Mouse (Mus musculus) adrenal gland, adult (tissue): ENCODE results near the gene Ankrd42.
A peak's percentile ranks its signal among the peaks of the same experiment; 100 is the strongest.

Experiments
- DNase-seq, 2 experiments: peaks; one replicate each; pipeline ENCODE4 v3.0.0; 2022 to 2023; ENCODE audit warnings: low spot score in 1 of 2; ENCODE audit not compliant: inconsistent age in 2 of 2

Ankrd42 gene

DNA sequence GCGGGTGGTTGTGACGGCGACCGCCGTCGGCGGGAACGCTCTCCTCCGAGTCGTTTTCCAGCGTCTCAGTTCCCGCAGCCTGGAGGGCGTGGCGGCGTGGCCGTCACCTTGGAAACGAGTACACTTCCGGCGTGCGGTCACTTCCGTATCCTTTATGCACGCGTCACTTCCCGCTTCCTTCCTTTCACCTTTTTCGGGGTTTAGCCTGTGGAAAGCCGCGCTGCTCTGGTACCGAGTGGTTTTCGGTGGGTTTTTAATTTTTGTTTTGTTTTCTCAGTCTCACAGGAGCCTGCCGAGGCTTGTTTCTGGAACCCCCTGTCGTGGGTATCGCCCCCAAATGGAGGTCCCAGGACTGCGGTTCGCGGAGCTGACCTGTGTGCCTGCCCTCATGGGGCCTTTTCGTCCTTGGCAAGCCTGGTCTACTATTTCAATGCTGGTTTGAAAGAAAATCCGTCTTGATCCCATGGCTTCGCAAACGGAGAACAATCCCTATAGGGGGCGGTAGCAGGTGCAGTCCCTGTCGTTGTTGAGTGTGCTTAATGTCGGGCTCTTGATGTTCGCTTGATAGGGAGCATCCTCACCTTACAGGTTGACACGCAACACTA lies at the start of gene Ankrd42:
Ankrd42 (minus strand) TSS at position 122 of the 605 bp plus-strand sequence.
- peak; percentile 92 to 98 for DNase-seq

DNA sequence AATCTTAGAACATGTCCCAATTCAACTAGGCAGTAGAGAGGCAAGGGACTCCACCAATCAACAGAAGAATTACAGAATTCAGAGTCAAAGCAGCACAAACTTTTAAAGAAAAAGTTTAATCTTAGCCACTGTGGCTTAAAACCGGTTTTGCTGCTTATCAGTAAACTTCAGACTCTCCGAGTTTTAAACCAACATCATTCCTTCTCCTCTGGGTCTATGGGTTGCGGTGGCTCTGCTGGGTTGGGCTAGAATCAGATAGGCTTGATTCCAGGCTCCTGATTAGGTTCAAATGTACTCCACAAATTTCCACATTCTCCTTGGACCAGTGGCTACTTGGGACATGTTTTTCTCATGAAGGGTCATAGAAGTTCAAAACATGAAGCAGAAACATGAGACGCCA lies 40.4 kb upstream of the Ankrd42 start:
- DNase-seq, result no peak

DNA sequence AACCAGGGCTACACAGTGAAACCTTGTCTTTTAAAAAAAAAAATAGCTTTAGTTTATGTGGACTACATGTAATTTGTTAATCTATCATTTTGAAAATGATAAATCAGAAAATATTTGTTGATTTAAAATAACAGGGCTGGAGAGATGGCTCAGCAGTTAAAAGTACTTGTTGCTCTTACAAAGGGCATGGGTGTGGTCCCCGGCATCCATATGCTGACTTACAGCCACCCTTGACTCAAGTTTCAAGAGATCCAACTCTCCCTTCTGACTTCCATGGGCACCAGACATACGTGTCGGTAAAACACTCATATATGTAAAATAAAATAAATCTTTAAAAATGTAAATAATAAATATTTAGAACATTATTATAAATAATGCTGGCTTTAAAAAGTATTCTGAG lies 38.2 kb upstream of the Ankrd42 start:
- DNase-seq, result no peak

DNA sequence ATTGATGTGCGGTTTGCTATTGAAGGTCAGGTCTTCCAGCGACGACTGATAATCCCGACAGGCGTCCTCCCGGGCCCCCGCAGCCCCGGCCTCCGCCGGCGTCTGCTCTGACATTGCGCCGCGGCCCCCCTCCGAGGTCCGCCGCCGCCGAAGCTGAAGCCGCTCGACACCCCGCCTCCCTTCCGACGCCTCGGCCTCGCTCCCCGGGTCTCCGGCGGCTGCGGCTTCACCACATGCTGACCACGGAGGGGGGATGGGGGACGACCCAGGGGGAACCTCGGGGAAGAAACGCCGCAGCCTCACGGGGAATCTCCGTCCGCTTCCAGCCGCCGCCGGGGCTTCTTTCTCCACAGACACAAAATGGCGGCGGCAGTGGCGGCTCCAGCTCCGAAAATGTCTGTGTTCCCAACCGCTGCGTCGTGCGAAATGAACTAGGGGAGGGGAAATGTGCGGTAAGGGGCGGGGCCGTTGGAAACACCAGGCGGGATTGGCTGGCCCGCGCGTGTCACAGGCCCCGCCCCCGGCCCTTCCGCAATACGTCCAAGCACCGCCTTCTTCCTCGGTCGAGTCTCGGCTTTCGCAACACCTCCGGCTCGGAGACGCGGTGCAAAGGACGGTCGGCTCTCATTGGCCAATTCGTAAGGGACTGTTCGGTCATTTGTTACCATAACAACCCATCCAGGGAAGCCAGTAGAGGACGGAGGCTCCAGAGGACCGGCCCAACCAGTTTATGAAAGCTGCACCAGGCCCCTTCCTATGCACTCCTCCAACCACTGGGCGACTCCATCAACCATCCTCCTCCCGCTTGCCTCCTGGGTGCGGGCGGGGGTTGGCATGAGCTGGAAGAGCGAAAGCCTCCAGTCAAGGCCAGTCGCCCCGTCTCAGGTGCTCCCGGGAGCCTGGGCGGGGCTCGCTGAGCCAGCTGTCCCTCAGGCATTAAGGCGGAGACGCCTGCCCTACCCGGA lies 32.8 kb upstream of the Ankrd42 start, which contains the start of gene Pcf11:
Pcf11 (minus strand) TSS at position 428 of the 965 bp plus-strand sequence.
- DNase-seq, result peak; percentile 97 to 99

DNA sequence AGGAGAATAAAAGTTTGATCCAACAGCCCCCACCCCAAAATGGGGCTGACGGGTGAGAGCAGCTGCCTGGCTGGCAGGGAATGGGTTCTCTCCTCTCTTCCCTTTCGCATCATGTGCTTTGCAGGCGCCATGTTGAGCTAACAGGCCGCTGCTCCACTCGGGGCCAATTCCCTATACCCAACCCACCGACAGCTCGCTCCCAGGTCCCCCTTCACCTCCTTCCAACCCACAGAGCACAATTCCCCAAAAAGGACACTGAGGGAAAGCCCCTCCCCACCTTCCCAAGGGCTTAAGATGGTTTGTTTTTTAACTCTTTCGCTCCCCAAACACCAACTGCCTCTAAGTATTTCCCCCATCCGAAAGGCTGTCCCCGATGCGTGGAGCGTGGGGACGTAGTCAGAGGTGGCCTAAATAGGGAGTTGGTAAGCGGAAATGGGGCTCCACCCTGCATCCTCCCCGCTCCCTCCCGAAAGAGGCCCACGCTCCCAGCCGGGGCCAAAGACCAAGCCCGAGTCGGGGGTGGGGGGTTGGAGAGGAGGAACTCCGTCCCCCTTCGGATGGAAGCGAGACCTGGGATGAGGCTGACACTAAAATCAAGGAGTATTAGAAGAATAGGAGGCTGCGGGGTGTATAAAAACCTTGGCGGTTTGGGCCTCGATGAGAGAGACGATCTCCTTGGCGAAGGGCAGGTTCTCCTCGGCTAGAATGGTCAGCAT lies 32.0 kb upstream of the Ankrd42 start:
- peak; percentile 70 to 90 for DNase-seq

DNA sequence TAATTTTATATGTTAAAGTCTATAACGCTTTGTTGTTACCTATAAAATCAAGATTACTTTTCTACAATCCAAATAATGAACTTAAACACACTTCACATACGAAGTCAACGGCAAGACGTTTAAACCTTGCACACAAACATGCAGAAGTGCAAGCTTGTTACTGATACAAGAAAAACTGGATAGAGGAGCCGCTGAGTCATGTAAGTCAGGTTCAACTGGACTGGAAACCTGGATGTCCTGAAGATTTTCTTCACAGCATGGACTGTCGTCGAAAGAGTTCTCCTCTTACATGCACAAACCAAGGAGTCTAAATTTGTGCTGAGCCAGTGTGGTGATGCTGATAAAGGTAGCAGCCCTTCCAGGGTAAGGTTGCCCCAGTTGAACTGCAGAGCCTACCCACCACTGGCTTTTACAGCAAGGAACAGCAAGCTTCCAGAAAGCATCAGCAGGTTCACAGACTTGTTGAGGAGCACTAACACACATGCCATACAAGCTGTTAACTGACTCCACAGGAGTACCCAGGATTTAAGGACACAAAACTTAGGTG lies 29.4 kb upstream of the Ankrd42 start:
- peak in 1 of 2 experiments; percentile 53 for DNase-seq

DNA sequence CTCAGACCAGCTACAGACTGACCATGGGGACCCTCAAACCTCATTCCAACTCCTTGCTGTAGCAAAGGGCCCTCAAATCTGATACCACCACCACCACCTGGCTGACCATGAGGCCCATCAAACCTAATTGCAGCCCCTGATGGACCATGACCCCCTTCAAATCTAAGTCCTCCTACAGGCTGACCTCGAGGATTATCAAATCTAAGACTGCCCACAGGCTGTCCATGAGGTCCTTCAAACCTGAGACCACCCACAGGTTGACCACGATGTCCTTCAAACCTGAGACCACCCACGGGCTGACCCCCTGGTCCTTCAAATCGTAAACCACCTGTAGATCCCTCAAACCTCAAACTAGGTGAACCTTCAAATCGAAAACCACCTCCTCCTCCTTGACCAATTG lies 21.1 kb upstream of the Ankrd42 start:
- DNase-seq, result no peak

DNA sequence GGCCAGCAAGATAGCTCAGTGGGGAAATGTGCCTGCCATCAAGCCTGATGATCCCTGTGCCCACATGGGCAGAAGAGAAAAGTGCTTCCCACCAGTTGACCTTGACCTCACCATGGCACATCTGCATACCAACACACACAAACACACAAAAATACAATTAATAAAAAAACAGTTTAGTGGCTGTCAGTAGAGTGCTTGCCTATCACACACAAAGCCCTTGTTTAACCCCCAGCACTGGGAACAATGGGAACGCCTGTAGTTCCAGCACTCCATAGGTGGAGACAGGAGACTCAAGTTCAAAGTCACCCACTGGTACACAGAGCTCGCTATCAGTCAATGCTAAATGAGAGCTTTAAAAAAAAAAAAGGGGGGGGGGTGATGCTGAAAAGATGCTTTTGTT lies 19.4 kb upstream of the Ankrd42 start:
- DNase-seq, result no peak

DNA sequence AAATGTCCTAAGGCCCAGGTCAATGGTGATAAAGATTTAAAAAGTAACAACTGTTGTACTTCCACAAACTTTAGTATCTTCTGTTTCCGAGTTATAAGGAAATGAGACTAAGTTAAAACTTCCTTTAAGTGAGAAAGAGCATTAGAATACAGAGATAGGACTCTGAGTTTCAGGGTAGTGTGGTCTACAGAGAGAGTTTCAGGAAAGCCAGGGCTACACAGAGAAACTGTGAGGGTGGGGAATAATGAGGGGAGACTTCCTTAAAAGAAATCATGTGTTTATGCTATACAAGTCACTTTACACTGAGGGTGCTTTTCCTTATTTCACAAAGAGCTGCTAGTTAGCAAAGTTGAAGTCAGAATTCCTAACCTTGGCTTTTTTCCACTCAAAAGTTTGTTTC lies 16.4 kb upstream of the Ankrd42 start:
- no peak for DNase-seq

DNA sequence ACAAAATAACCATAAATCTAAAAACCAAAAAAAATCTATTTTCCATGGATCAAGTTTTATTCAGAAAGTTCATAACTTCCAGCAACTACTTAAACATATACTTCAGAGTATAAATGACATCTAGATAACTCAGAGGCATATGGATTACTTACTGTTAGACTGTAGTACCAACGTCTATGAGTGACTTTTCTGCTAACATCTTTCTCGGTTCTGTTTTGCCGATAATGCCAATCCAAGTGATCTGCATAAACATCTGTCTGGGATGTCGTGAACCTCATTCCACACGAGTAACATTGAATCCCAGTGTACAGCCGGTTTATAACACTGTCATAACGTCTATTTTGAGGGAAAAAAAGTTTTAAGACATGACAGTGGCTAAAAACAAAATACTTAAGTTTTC lies 10.8 kb upstream of the Ankrd42 start:
- no peak for DNase-seq

DNA sequence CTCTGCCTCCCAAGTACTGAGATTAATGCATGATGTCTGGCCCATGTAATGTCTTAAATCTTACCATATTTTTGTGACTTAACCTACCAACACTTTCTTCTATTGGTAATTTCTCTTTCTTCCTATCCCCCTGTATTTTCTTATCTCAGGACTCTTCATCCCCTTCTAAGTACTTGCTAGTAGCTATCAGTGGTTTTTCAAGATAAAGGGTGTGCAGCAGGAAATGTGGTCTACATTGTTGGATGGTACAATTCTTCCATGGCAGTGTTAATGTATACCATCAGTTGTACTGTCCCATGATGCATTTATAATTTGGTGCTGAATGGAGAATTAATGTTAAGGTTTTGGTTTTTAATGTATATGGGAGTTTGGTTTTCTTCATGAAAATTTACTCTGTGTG lies 5.4 kb upstream of the Ankrd42 start:
- DNase-seq, result no peak

DNA sequence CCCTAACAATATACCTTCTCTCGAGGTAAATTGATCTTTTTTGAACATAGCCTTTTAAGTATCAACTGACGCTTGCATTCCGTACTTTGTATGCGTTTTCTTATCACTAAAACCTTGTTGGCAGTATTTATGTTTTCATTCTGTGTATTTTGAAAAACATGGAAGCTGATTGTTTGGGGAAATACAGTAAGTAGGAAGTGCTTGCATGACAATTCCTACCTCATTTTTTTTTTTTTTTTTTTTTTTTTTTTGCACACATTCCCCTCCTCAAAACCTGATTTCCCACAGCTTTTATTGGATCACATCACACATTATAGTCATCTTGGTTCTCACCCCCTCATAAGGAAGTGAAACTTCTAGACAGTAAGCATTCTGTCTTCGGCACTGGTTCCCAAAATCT lies 1.1 kb upstream of the Ankrd42 start:
- no peak for DNase-seq

DNA sequence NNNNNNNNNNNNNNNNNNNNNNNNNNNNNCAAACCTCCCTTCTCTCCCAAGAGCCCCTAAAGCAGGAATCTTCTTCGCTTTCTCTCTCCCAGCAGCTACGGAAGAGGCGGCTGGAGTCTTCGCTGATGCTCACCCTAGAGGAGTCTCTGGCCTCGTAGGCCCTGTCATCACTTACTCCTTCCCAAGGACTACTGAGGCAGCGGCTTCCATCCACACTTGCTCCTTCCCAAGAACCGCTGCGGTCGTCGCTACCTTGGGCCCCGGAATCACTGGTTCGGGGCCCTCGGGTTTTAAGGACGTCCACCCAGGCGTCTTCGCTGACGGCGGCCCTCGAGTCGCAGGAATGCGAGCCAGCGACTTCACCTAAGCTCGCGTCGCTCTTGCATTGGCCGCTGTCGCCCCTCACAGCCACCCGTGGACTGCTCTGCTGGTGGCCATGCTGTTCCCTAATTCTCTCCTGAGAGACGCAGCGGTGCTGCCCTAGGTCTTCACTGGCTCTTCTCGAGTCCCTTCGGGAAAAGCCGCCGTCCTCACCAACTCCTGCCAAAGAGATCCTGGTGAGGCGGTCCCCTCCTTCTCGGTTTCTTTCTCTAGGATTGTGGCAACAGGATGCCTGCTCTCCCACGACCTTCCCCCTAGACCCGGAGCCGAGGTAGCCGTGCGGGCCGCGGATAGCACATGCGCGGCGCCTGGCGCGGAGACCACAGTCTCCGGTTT lies 489 bp downstream of the Ankrd42 start:
- DNase-seq, result no peak

DNA sequence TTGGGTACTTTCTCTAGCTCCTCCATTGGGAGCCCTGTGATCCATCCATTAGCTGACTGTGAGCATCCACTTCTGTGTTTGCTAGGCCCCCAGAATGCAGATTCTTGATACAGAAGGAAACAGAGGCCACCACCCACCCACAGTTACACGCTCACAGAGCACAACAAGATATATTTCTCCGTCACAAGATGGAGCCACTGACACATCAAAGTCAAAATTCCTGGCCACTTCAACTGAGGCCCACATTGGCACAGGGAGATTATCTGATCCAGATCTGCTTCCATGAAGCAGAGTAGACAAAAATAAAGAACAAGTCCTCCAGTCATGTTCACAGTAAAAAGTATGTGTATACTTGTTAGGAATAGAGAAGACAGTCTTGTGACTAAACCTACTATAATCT lies 6.8 kb downstream of the Ankrd42 start:
- peak; percentile 30 to 71 for DNase-seq

DNA sequence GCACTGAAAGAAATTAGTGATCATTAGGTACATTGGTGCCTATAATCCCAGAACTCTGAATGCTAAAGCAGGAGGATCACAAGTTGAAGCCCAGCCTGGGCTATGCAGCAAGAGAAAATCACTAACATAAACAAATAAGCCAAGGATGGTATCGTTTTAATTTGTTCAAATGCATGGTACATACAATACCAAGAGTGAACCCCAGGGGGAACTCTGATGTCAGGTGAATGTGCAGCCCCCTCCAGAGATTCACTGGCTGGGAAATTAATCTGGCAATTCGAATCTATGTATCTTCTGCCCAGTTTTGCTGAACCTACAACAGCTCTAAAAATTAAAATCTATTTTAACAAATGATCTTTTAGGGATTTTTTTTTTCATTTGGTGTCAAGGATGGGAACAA lies 12.5 kb downstream of the Ankrd42 start:
- DNase-seq, result no peak

DNA sequence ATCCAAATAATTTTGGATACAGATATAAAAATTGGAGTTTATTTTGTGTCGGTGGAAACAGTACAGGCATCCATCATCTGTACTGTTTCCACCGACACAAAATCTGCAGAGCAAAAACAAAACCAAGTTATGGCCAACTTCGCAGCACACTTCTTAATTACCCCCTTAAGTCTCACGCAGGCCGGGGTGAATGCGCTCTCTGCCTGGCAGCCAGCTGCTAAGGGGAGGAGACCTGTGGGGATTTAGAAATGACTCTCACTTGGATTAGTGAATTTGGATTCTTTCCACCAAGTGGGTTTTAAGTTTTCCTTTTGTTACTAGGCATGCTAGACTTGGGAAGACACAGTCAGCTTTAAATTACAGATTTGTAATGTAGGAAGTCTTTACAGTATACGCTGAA lies 26.1 kb downstream of the Ankrd42 start:
- DNase-seq, result no peak

DNA sequence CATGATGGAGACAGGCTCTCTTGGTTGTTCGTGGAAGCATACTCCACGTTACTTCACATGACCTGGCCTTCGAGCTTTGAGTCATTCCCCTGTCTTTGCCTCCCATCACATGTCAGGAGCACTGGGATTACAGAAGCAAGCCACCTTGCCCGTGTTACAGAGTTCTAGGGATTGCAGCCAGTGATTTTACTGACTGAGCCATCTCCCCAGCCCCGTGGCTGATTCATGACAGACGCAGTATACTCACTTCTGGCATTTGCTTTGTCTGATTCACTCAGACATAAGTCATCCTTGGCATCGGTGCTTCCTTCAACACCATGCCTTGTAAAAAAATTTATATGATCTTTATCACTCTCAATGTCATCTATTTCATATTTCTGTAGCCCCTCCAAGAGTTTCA lies 32.0 kb downstream of the Ankrd42 start:
- DNase-seq, result peak; percentile 54 to 74

DNA sequence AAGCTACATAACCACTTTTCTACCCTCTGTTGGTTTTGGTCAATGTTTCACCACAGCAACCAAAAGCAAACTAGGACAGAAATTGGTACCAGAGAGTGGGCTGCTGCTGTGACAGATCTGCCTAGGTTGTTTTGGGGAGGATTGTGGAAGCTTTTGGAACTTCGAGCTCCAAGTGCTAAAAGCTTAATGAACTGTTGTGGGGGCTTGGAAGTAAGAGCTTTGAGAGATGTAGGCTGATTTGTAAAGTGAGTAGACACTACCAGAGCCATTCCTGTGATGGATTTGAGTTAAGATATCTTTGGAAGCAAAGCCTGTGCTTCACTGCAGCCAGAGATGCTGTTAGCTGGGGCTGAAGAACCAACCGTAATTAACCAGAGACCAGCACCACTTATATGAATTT lies 46.1 kb downstream of the Ankrd42 start:
- no peak for DNase-seq

DNA sequence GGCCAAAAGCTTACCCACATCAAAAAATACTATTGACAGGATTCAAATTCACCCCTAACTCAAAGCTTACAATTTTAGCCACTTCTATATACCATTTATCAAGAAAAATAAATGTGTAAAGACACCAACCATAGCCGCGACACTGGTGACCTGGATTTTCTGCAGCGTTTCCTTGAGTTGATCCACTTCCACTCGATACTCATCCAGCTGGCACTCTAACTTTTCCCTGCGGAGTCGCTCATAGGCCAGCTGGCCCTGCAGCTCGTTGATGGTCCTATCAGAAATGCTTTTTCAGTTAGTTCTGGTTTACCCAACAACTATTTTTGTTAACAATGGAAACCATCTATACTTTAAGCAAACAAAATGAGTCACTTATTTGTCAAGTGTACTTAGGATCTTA lies 47.0 kb downstream of the Ankrd42 start:
- DNase-seq, result no peak

DNA sequence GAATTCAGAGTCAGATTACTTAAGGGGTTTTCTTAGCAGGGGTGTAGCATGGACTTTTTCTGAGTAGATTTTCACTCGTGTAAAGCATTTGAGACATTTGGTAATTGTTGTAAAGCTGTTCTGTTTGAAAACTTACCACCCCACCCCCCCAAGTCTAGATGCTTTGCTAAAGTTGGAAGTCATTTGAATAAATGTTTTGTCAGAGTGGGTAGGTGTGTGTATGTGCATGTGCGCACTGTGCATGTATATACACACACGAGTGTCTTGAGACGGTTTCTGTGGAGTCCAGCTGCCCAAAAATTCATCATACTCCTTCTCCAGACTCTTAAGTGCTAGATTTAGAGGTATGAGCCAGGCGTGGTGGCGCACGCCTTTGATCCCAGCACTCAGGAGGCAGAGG lies 53.4 kb downstream of the Ankrd42 start:
- DNase-seq, result no peak
